Mouse (Mus musculus): ENCODE measurements at regions not wholly inside any gene's neighbourhood (a gene's known extent, or its start where the extent isn't known, plus 50 kb on each side); places are given as distances from the start of the nearest gene placed in this dataset.

DNA sequence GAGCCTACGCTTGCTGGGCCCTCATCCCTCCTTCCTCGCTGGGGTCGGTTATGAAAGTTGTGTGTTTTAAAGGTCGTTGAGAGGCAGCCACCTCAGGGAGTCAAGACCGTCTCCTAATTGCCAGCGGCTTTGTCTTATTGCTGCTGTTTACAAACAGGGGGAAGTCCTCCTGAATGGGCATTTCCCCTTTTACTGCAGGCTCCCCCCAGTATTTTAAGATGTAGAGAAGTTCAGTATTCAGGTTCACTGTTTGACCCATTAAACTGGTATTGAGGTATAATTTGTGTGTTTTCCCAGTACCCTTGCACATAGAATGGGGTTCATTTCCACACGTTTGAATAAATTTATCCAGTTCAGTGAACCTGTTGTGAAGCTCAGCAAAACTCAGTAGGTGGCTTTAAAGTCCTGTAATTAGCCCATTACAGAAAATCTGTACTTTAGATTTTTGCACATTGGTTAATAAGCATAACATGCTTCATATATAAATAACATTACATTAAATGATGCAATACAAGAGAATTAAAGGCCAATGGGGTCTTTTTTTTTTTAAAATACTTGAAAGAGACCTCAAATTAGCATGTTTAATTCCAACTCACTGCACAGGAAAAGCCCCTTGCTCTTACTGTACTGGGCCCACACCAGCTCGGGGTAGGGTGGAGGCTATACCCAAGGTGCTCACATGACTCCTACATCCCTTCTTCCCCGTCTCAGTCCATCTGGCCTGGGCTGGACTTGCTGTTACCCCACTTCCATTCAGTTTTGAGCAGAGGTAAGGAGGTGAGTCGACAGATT lies 63.7 kb downstream of the Nkx2-1 start:
- no peak for DNase-seq (ENCODE audit: extremely low spot score in 1 of 2, low spot score in 2 of 2)
- intact Hi-C loops (cut with DNase I): no loop called here

DNA sequence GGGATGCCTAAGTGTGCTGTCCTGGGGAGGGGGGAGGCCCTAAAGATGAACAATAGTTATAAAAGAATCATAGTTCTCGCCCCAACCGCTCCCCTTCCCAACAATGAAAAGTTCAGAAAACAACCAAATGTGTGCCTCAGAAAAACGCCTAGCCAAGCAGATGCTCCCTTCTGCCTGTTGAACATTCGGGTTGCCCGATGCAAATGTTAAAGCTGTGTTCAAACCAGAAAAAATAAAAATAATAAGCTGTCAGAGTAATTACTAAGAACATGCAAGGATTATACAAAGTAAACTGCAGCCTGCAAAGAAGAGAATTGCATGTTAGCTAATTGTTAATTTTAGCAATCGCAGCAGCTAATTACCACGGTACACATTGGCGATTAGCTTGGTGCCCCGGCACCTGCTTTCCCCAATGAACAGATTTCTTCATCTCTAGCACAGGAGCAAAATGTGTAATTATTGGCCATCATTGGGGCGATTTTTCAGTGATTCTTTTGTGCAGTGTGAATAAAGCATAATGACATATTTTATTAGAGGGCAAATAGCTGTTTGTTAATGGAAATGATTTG lies 65.7 kb downstream of the Nkx2-1 start:
- intact Hi-C loops (cut with DNase I): no loop called here
- DNase-seq (ENCODE audit: extremely low spot score in 1 of 2, low spot score in 2 of 2): no peak

DNA sequence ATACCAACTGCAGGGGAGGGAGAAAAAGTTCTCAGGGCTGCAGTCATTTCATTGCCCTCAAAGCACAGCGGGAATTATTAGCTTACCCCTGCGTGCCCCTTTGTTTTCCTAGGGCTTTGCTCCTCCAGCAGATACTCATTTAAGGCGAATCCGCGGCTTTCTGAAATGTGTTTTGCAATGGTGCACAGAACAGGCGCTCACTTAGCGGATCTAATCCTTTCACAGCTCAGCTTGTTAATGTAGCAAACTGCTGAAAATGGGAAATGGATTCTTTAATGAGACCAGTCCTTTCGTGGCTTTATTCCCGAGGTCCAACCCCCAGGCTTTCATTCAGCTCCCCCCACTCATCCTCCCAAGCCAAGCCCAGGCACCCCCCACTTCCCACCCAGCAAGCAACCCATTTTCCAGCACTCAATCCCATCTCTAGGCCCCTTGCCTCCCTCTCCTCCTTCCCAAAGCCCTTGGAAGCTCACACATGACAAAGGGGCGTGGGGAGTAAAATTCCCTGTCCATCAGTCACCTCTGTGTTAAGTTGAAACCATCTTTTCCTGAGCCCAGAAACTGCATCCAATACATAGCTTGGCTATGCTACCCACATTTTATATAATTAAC lies 77.1 kb downstream of the Nkx2-1 start:
- intact Hi-C loops (cut with DNase I): loop anchor here (5.0 kb wide), 1 partner anchor 58 kb away; no protein-coding TSS in a partner anchor

DNA sequence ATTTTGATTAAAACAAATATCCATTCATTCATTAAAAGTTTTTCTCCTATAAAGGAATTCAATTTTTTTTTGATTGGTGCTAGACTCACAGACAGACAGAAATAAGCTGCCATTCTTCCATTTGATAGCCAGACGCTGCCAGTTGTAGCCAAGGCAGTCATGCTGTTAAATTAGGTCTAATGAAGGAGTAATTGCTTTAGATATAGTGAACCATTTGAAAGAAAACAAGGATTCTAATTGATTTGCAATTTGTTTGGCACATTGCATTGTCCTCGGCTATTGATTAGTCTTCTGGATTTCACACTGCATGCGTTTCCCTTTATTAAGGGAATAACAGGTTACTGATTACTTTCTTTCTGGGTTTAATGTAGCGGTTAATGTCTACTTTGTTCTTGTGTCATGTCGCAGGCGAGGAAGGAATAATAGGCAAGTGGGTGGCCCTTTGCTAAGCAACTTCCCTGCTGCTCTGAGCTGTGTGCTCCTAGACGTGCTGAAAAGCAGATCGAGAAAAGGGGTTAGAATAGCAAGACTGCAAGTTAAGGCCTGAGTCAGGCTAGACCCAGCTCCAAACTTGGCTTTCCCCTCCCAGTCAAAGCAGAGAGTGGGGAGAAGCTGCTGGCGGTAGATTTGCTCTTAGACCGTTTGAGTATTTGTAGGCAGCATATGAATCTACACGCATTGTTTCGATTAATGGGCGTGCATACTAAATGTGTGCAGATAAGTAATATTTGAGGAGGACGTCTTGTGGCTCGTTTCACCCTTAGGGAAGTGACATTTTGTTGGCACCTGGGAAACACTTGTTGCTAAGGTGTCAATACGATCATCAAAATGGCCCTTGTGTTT lies 77.8 kb downstream of the Nkx2-1 start:
- intact Hi-C loops (cut with DNase I): loop anchor here (5.0 kb wide), 1 partner anchor 58 kb away; no protein-coding TSS in a partner anchor
- no peak for DNase-seq (ENCODE audit: extremely low spot score in 1 of 2, low spot score in 2 of 2)

More for the DNA sequence above, 77.1 kb downstream of the Nkx2-1 start:
- no peak for DNase-seq (ENCODE audit: extremely low spot score in 1 of 2, low spot score in 2 of 2)

DNA sequence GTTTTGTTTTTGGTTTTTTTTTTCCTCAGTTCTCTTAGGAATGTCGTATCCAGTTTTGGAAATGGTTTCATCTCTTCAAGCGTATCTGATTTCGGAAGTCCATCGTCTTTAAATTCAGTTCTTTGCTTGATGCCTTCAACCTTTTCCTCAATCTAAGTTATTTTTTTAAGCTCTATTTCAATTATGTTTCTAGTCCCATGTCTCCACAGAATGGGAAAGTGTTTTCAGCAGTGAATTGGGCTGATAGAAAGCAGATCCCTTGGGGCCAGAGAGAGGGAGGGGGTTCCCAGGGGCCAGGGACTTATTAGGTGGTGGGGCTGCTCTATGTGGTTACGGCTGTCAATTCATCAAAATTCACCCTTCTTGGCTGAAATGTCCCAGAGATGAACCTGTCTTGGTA lies 78.8 kb downstream of the Nkx2-1 start:
- intact Hi-C loops (cut with DNase I): loop anchor here (5.0 kb wide), 1 partner anchor 59 kb away; no protein-coding TSS in a partner anchor
- DNase-seq (ENCODE audit: extremely low spot score in 1 of 2, low spot score in 2 of 2): no peak

DNA sequence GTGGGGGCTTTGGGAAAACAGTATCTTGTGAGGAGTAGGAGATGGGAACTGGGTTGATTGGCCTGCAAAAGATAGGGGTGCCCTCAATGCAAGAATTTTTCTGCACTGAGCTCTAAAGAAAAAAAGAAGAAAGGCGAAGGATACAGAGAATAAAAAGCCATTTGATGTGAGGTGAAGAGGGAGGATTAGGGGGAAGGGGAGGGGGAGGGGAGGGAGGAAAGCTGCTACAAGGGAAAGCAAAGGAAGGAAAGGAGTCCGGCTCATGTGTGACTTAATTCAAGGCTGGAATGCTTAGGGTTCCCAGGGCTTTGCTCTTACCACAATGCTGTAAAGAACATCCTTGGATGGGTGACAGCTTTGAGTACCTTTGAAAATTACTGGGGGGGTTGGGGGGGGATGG lies 79.4 kb downstream of the Nkx2-1 start:
- DNase-seq (ENCODE audit: extremely low spot score in 1 of 2, low spot score in 2 of 2): no peak
- intact Hi-C loops (cut with DNase I): loop anchor here (5.0 kb wide), 1 partner anchor 60 kb away; no protein-coding TSS in a partner anchor

DNA sequence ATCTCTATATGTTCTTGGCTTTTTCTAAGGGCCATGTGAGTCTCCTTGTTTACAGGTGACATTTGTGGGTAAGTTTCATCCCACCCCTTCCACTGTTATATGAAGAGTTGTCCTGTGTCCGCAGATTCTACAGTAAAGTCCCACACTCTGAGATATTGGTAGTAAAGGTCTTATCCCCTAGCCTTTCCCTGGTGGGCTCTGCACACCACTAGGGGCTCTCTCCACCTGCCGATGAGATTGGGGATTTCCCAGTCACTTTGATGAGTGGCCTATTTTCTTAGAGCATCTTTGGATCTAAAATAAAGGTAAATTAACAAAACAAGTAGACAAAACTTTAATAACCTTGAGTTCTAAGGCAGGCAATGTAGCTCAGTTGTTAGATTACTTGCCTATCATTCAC lies 86.4 kb downstream of the Nkx2-1 start:
- DNase-seq (ENCODE audit: extremely low spot score in 1 of 2, low spot score in 2 of 2): no peak
- intact Hi-C loops (cut with DNase I): no loop called here

DNA sequence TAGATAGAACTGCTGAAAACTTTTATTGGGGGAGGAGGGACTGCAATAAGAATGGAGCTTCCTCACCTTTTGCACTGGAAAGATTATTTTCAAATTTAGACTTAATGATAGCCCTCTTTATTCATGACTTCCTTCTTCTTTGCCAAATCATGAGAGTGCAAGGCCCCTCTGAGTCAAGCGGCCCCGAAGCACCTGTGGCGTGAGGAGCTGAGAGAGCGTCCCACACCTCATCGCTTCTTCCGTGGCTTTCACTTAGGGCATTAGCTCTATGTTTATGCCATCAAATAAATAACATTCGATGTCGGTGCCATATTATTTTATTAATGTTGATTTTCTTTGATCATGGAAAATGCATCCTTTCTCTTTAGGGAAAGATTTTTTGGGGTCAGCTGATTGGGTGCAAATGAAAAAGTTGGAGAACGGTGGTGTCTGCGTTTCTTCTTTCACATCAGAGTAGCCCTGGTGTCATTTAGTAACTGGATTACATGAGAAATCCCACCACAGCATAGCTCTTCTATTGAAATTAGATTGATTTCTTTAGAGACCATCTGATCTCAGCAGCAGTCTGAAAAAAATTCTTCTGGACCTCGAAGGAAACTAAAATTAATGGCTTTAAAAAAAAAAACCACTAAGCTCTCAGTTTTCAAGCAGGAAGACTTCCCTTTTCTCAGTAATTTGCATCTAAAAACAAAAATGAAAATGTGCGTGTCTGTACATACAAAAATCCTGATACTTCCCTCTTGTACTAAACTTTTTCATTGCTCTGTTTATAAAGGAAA lies 87.7 kb downstream of the Nkx2-1 start:
- intact Hi-C loops (cut with DNase I): no loop called here
- no peak for DNase-seq (ENCODE audit: extremely low spot score in 1 of 2, low spot score in 2 of 2)

DNA sequence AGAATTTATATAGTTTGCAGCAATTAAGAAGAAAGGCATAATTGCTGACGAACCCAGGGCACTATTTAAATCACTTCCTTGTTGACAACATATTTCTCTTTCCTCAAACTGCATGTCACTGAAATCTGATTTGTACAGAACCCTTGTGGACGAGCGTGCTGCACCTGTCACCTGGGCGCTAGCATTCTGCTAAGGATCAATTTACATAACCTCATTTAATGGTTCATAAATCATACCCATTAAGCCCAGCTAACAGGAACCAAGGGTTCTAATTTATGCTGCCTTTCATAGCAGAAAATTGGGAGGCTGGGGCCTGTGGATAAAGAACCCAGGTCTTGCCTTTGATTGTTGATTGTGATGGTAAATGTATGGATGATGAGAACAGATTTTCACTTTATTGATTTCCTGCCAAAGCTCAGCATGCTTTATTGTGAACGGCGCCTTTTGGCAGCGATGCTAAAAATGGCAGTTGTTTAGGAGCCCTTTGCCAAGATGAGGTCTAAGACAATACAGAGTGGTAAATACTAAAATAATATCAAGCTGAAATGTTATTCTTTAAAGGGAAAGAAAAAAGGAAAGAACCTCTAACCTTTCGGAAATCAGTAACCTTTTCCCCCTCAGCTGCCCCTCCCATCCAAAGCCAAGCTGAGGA lies 95.4 kb downstream of the Nkx2-1 start:
- no peak for DNase-seq (ENCODE audit: extremely low spot score in 1 of 2, low spot score in 2 of 2)
- intact Hi-C loops (cut with DNase I): no loop called here

DNA sequence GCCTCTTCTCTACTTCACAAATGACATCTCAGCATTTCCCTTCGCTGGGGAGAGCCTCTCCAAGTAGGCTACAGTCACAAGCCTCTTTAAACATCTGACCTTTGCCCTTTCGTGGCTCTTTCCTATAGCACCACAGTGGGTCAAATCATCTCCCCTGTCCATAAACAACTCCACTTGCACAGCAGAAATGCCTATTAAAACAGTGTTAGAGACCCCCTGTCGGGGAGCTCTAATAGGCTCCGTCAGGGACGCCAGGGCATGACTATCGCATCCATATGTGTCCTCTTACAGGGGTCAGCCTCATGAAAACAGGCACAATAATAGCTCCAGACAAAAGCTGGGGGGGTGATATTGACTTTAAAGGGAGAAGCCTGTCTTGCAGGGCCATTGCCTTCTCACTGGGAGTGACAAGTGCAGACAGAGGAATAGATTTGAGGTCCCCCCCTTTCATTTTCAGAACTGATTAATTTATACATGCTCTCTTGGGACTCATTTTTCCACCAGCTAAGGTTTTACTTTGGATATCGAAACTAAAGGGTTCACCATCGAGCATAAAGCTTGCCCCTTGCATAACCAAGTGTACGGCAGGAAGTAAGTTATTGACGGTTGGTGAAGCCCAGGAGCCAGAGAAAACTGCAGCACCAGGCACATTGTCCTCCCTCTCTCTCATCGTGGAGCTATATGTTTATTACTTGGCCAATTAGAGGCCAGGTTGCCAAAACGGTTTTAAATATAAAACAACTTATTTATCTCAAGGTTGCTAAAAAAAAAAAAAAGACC lies 94.6 kb upstream of the Mbip start:
- no peak for DNase-seq (ENCODE audit: extremely low spot score in 1 of 2, low spot score in 2 of 2)
- intact Hi-C loops (cut with DNase I): no loop called here

DNA sequence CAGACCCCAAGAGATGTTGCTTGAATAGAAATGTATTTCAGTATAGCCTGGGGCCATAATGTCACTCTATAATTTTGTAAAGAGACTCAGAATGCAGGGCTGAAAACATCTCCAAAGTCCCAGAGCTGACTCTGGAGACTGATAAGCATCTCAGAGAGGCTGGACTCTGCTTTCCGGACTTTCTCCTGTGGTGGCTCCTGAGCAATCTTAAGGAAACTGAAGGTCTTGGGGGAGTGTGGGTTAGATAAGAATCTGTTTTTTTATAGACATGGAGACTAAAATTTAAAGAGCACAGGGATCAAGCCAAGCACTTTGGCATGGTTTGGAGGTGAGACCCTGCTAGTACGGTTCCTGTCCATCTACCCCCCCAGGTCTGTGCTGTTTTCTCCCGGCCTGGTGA lies 92.7 kb upstream of the Mbip start:
- intact Hi-C loops (cut with DNase I): no loop called here
- DNase-seq (ENCODE audit: extremely low spot score in 1 of 2, low spot score in 2 of 2): no peak

DNA sequence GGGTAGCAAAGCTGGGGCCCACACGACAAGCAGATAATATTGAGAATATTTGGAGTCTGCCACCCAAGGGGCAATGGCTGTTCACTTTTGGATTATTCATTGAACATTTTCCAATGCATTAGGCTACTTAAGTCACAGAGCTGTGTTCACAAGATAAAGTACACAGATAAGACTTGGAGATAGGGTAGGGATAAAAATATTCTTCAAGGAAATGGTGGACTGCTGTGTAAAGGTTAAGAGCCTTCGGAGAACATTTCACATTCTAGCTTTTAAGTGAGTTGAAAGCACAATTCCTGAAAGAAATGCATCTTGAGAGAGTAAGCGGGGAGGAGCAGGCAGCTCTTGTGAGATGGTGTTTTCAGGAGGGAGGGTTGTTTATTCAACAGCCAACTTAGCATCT lies 92.3 kb upstream of the Mbip start:
- intact Hi-C loops (cut with DNase I): no loop called here
- no peak for DNase-seq (ENCODE audit: extremely low spot score in 1 of 2, low spot score in 2 of 2)

DNA sequence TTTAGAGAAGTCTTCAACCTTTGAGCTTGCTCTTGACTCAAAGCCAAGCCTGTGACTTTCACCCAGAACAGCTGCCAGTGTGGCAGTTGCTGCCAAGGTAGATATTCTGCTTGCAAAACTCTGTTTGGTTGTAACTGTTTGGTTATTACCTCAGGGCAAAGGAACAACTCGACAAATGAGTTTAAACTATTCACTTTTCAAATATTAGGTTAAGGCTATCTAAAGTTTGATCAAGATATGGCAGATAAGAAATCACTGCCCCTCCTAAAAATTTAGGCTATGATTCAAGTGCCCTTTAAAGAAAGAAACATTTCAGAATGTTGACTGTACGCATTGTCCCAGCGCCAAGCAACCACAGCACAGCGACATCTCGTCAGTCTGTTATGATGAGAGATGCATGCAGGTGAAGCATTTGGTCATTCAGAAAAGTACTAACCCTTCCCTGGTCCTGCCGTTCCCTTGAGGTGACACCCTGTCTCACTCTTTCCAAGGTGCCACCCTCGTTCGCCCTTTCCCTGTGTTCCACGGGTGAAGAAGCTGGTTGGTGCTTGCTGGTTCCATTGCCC lies 81.1 kb upstream of the Mbip start:
- DNase-seq (ENCODE audit: extremely low spot score in 1 of 2, low spot score in 2 of 2): no peak
- intact Hi-C loops (cut with DNase I): no loop called here

DNA sequence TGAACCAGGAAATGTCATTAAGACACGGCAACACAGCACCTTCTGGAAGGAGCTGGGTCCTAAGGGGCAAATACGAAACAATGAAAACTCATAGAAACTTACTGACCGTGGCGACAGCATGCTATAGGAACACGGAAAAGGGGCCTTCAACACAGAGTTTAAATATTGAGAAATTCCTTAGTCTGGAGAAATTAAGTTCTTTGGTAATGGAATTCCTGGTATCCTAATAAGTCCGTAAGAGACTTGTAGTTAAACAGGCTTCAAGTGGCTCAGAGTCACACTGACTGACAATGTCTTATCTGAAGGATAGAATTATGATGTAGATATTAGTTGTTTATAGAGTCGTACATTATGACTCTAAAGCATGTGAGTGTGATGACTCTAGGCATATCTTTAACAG lies 70.4 kb upstream of the Mbip start:
- intact Hi-C loops (cut with DNase I): no loop called here
- no peak for DNase-seq (ENCODE audit: extremely low spot score in 1 of 2, low spot score in 2 of 2)

DNA sequence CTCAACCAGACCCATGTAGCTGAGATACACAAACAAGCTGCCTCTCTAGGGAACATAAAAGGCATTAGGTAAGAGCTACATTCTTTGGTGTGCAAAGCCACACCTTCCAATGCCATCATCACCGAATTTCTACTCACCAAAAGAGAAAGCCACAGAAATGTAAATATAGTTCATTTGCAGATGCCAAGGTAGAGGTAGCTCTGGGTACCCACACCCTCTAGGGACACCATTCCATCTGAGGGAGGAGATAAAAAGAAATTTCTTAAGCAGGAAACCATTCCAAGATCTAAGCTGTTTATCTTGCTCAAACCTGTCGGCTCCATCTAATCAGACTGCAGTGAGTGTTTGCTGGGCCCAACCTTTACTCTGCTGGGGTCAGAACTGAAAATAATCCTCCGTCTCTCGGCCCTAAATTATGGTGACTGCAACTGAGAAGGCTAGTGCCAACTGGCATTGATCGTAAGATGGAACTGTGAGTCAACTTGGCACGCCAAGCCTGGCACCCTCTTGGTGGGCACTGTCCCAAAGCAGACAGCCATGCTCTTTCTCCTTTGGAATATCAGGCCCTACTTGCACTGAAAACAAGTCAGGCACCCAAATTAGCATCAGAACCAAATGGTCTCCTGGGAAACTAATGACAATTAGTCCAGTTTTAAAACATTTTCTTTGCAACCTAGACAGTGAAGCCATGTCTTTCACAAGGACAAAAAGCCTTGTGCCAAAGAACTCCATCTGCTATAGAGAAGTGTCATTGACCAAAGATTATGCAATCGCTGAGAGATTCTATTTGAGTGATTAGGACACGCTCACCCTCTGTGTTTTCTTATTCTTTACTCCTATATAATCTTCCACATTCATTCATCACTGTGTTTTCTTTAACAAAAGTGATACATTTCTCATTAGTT lies 69.4 kb upstream of the Mbip start:
- peak; percentile 35 to 39 for DNase-seq (ENCODE audit: extremely low spot score in 1 of 2, low spot score in 2 of 2)
- intact Hi-C loops (cut with DNase I): no loop called here

DNA sequence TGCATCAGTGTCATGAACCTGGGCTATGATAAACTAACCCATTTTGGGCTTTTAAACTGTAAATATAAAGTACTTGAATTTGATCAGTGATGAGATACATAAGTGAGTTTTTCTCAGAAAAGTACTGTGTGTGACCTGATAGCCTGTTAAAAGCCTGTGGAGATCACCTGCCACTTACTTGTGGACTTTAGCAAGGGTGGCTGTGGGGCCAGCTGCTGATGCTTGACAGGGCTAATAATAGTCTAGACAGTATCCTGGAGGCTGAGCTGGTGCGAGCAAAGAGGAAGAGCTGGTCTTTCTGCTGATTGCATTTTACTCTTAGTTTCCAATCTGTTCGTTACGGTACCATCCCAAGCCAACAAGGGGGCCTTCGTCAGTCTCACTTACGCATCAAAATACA lies 60.0 kb upstream of the Mbip start:
- no peak for DNase-seq (ENCODE audit: extremely low spot score in 1 of 2, low spot score in 2 of 2)
- intact Hi-C loops (cut with DNase I): loop anchor here (5.0 to 10.0 kb wide), 2 partner anchors 348 to 521 kb away; no protein-coding TSS in a partner anchor
